Mouse (Mus musculus): ENCODE data around the gene Acot9.

GRCm38 (mm10) chrX:155278483-155278882 is 16.2 kb downstream of the Acot9 start:
- no peak for TF ChIP-seq GATA1 (IDR thresholded peaks at IDR 0.05; ENCODE audit: borderline replicate concordance, low read length)
- TF ChIP-seq FLI1 (IDR thresholded peaks at IDR 0.05; ENCODE audit: low read length), result no peak

Measured in megakaryocyte, embryonic 14.5 days (primary cell).